Mouse (Mus musculus): Measurements from ENCODE around the gene Mttp.

- no peak for TF ChIP-seq CTCF (IDR thresholded peaks at IDR 0.05; ENCODE audit: borderline replicate concordance, insufficient read depth, low read length)
- TF ChIP-seq POLR2A (IDR thresholded peaks at IDR 0.05; ENCODE audit: low read depth, low read length): no peak
Measured at GRCm38 (mm10) chr3:138060429-138060828, 84.3 kb downstream of the Mttp start.

Data from embryonic fibroblast, embryonic 13.5 days (primary cell).